Mouse (Mus musculus) MEL (cell line): ENCODE results near the gene Rhobtb3. TPM values are rescaled to one million over a fixed set of nuclear protein-coding genes. Genes with fewer than 3 reads are reported as not detected.

Experiments
- DNase-seq: peaks from one replicate; pipeline ENCODE4 v3.0.0; 2011; ENCODE audit warnings: low read depth, low spot score
- H3K27ac ChIP-seq: 2 replicates; pipeline ENCODE4 v1.5.1; 2012; ENCODE audit warnings: low read depth, mild to moderate bottlenecking, control low read depth, low read length, moderate library complexity; ENCODE audit not compliant: control insufficient read depth
- H3K27me3 ChIP-seq, 2 experiments: fragments of 150-350 bp in 1 of 2; sonication (generic) in 1 of 2; 2 replicates each; pipeline ENCODE4 v1.6.1; 2012; ENCODE audit warnings: low read length in 2 of 2, mild to moderate bottlenecking in 2 of 2, improper control_type of control experiment in 1 of 2, moderate library complexity in 1 of 2; ENCODE audit not compliant: insufficient read depth in 2 of 2, control insufficient read depth in 1 of 2
- H3K36me3 ChIP-seq, 2 experiments: 2 replicates each; pipeline ENCODE4 v1.6.1; 2012 to 2014; ENCODE audit warnings: low read length in 2 of 2, improper control_type of control experiment in 1 of 2, inconsistent platforms in 1 of 2, mild to moderate bottlenecking in 1 of 2; ENCODE audit not compliant: insufficient read depth in 2 of 2, control insufficient read depth in 1 of 2
- H3K4me1 ChIP-seq, 2 experiments: fragments of 150-350 bp in 1 of 2; sonication (generic) in 1 of 2; 2 replicates each; pipeline ENCODE4 v1.6.1; 2012; ENCODE audit warnings: low read length in 2 of 2, improper control_type of control experiment in 1 of 2, mild to moderate bottlenecking in 1 of 2; ENCODE audit not compliant: insufficient read depth in 2 of 2, control insufficient read depth in 1 of 2
- H3K4me3 ChIP-seq, 2 experiments: fragments of 150-350 bp in 1 of 2; sonication (generic) in 1 of 2; 2 replicates each; pipeline ENCODE4 v1.5.1; 2012; ENCODE audit warnings: low read depth in 2 of 2, low read length in 2 of 2, mild to moderate bottlenecking in 2 of 2, moderate library complexity in 2 of 2, control low read depth in 1 of 2, improper control_type of control experiment in 1 of 2; ENCODE audit not compliant: control insufficient read depth in 1 of 2, insufficient read depth in 1 of 2
- H3K79me2 ChIP-seq: 2 replicates; pipeline ENCODE4 v1.6.1; 2012; ENCODE audit warnings: mild to moderate bottlenecking, low read length, moderate library complexity; ENCODE audit not compliant: control insufficient read depth, poor library complexity, insufficient read depth
- H3K9ac ChIP-seq: 2 replicates; pipeline ENCODE4 v1.6.1; 2012; ENCODE audit warnings: low read depth, mild to moderate bottlenecking, control low read depth, low read length, moderate library complexity; ENCODE audit not compliant: control insufficient read depth, poor library complexity, severe bottlenecking
- H3K9me3 ChIP-seq: fragments of 150-350 bp; sonication (generic); replicated peaks from 2 replicates; pipeline ENCODE4 v1.6.1; 2012; ENCODE audit warnings: mild to moderate bottlenecking, low read length, improper control_type of control experiment, moderate library complexity; ENCODE audit not compliant: insufficient read depth
- CHD1 ChIP-seq: IDR thresholded peaks from 2 replicates; pipeline ENCODE4 v1.6.1; 2012; ENCODE audit warnings: low read depth, mild to moderate bottlenecking, inconsistent platforms, low read length, improper control_type of control experiment
- CHD2 ChIP-seq: IDR thresholded peaks from 2 replicates; pipeline ENCODE4 v1.6.1; 2011; ENCODE audit warnings: low read length, improper control_type of control experiment
- CTCF ChIP-seq, 3 experiments: IDR thresholded peaks in 2 of 3; conservative IDR thresholded peaks in 1 of 3; 2 replicates each; pipeline ENCODE4 v1.5.1; 2011 to 2012; ENCODE audit warnings: low read length in 3 of 3, low read depth in 2 of 3, mild to moderate bottlenecking in 2 of 3, improper control_type of control experiment in 1 of 3, inconsistent platforms in 1 of 3, mixed read lengths in 1 of 3, moderate library complexity in 1 of 3; ENCODE audit not compliant: control insufficient read depth in 1 of 3, insufficient read depth in 1 of 3, poor library complexity in 1 of 3, severe bottlenecking in 1 of 3
- E2F4 ChIP-seq: IDR thresholded peaks from 2 replicates; pipeline ENCODE4 v1.6.1; 2011; ENCODE audit warnings: low read depth, low read length, improper control_type of control experiment, borderline replicate concordance
- ELF1 ChIP-seq: IDR thresholded peaks from 2 replicates; pipeline ENCODE4 v1.6.1; 2014; ENCODE audit warnings: low read depth, mild to moderate bottlenecking, inconsistent platforms, low read length, improper control_type of control experiment, moderate library complexity
- EP300 ChIP-seq, 2 experiments: IDR thresholded peaks; 2 replicates each; pipeline ENCODE4 v1.6.1; 2011; ENCODE audit warnings: improper control_type of control experiment in 2 of 2, low read length in 2 of 2, low read depth in 1 of 2, mild to moderate bottlenecking in 1 of 2
- GATA1 ChIP-seq: IDR thresholded peaks from 2 replicates; pipeline ENCODE4 v1.6.1; 2011; ENCODE audit warnings: low read depth, low read length, improper control_type of control experiment
- MAX ChIP-seq: IDR thresholded peaks from 2 replicates; pipeline ENCODE4 v1.6.1; 2011; ENCODE audit warnings: low read length, improper control_type of control experiment
- MXI1 ChIP-seq: IDR thresholded peaks from 2 replicates; pipeline ENCODE4 v1.6.1; 2011; ENCODE audit warnings: mild to moderate bottlenecking, low read depth, low read length, improper control_type of control experiment
- MYB ChIP-seq: IDR thresholded peaks from 2 replicates; pipeline ENCODE4 v1.6.1; 2011; ENCODE audit warnings: mild to moderate bottlenecking, low read depth, low read length, improper control_type of control experiment
- MYC ChIP-seq: IDR thresholded peaks from 2 replicates; pipeline ENCODE4 v1.6.1; 2011; ENCODE audit warnings: low read depth, mild to moderate bottlenecking, low read length, improper control_type of control experiment, moderate library complexity
- NRF1 ChIP-seq: IDR thresholded peaks from 2 replicates; pipeline ENCODE4 v1.6.1; 2014; ENCODE audit warnings: low read depth, mild to moderate bottlenecking, inconsistent platforms, low read length, improper control_type of control experiment, moderate library complexity; ENCODE audit not compliant: poor library complexity, insufficient read depth, severe bottlenecking
- USF2 ChIP-seq, 2 experiments: IDR thresholded peaks; 2 replicates each; pipeline ENCODE4 v1.6.1; 2011 to 2012; ENCODE audit warnings: improper control_type of control experiment in 2 of 2, low read length in 2 of 2, borderline replicate concordance in 1 of 2, inconsistent platforms in 1 of 2, low read depth in 1 of 2, mild to moderate bottlenecking in 1 of 2; ENCODE audit not compliant: insufficient read depth in 1 of 2
- ZC3H11A ChIP-seq: IDR thresholded peaks from 2 replicates; pipeline ENCODE4 v1.6.1; 2012; ENCODE audit warnings: low read depth, mild to moderate bottlenecking, inconsistent platforms, low read length, improper control_type of control experiment
- ZKSCAN1 ChIP-seq: IDR thresholded peaks from 2 replicates; pipeline ENCODE4 v1.6.1; 2012; ENCODE audit warnings: low read depth, mild to moderate bottlenecking, inconsistent platforms, low read length, improper control_type of control experiment, moderate library complexity
- ZMIZ1 ChIP-seq: IDR thresholded peaks from 2 replicates; pipeline ENCODE4 v1.6.1; 2012; ENCODE audit warnings: low read depth, mild to moderate bottlenecking, inconsistent platforms, low read length, improper control_type of control experiment, moderate library complexity
- polyA plus RNA-seq, 2 experiments: library from polyadenylated mRNA; stranded (reverse) in 1 of 2; unstranded in 1 of 2; fragments of >175 nt in 1 of 2; fragments of >200 nt in 1 of 2; gene quantifications; 2 replicates each; pipeline versions ENCODE4 v1.2.1 to v1.2.4; 2012; ENCODE audit warnings: low replicate concordance in 2 of 2, low read depth in 1 of 2; ENCODE audit not compliant: insufficient read length in 2 of 2, insufficient read depth in 1 of 2, missing spikeins in 1 of 2
- total RNA-seq: library from RNA; depleted of rRNA; stranded (reverse); fragments of 300-350 nt; gene quantifications from 2 replicates; pipeline ENCODE4 v1.2.3, GENCODE M21; 2012

Rhobtb3 gene
- total and polyA plus RNA-seq, 3 experiments, result not detected

- DNase-seq, result no peak
- Histone ChIP-seq H3K79me2 (no peaks in the 10 kb centered on the region), H3K36me3 (no peaks in the 10 kb centered on the region), H3K9me3 (no peaks in the 10 kb centered on the region), H3K9ac (no peak overlapping the region), H3K4me3 (no peak overlapping the region), H3K27ac (no peak overlapping the region), H3K27me3 (no peaks in the 10 kb centered on the region; a peak in 1 of 4 replicates), H3K4me1 (no peaks in the 10 kb centered on the region)
- TF ChIP-seq CHD1 (no peak), ZKSCAN1 (0 out of 2 replicates have a peak, but pooled peaks have one; percentile 20), ELF1 (no peak), EP300 (IDR thresholded peaks at IDR 0.05; ENCODE audit: low read depth in 1 of 2, low read length in 2 of 2) (0 out of 4 replicates have a peak, but pooled peaks of 1 of the 2 experiments have one; percentile 16)
These were observed 110.2 kb downstream of the Rhobtb3 start for GRCm38 (mm10) chr13:75833499-75833898.

GRCm38 (mm10) chr13:75832697-75833096 is 111.0 kb downstream of the Rhobtb3 start:
- Histone ChIP-seq H3K9me3 (no peaks in the 10 kb centered on the region), H3K27me3 (no peaks in the 10 kb centered on the region; a peak in 1 of 4 replicates), H3K79me2 (no peaks in the 10 kb centered on the region), H3K4me3 (no peak overlapping the region), H3K36me3 (no peaks in the 10 kb centered on the region), H3K27ac (no peak overlapping the region), H3K9ac (no peak overlapping the region), H3K4me1 (no peaks in the 10 kb centered on the region)
- TF ChIP-seq ZMIZ1 (no peak), CTCF (IDR thresholded peaks at IDR 0.05 in 2 of 3, conservative IDR thresholded peaks at IDR 0.05 in 1 of 3; ENCODE audit: control insufficient read depth in 1 of 3, insufficient read depth in 1 of 3, low read depth in 2 of 3, low read length in 3 of 3, poor library complexity in 1 of 3, severe bottlenecking in 1 of 3) (no peak), MXI1 (no peak), ELF1 (no peak), NRF1 (no peak), ZC3H11A (no peak), MAX (no peak), MYC (no peak), CHD2 (no peak), GATA1 (no peak), E2F4 (no peak), MYB (no peak), USF2 (IDR thresholded peaks at IDR 0.05; ENCODE audit: borderline replicate concordance in 1 of 2, insufficient read depth in 1 of 2, low read depth in 1 of 2, low read length in 2 of 2) (no peak)
- DNase-seq, result no peak
